Mouse (Mus musculus): ENCODE results near the gene Lurap1. TPM values are rescaled to one million over a fixed set of nuclear protein-coding genes. Genes with fewer than 3 reads are reported as not detected.
A peak's percentile ranks its signal among the peaks of the same experiment; 100 is the strongest.

Gene Lurap1
- polyA plus RNA-seq, 1 experiment from 2014 or later: 2.4 TPM

DNA sequence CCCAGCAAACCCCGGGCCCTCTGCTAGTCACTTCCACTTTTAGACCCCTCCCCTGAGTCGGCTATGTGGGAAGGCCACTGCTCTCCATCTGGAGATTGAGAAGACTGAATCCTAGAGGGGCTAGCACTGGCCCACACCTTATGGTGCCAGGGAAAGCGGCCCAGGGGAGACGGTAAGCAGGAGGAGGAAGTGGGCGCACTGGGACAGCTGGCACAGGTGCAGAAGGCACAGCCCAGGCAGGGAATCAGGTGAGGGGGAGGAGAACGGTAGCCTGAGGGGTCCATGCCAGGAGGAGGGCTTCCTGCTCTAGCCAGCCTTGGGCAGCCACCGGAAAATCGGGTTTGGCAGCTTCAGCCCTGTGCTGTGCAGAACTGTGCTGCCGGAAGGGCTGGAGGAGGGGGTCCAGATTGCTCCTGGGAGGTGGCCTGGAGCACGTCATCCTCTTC is 25.4 kb upstream of the Lurap1 start:
- DNase-seq (ENCODE audit: low spot score) (peak; percentile 63), ATAC-seq (ENCODE audit: insufficient number of reproducible peaks, low FRiP score, low TSS enrichment, low read depth) (peak; percentile 60; the same call in 1 of the 2 replicates)
- H3K4me2 ChIP-seq (ENCODE audit: low read depth, severe bottlenecking): peak overlapping the region; percentile 26; the same call in 1 of the 2 replicates
- H3K9me3 ChIP-seq (ENCODE audit: control insufficient read depth, low read length): no peaks in the 10 kb centered on the region
- H3K27me3 ChIP-seq (ENCODE audit: control insufficient read depth, insufficient read depth, low read length): no peaks in the 10 kb centered on the region
- H3K36me3 ChIP-seq (ENCODE audit: control insufficient read depth, insufficient read depth, low read length): no peaks in the 10 kb centered on the region
- 26% methylated on average over 10 of the region's 10 CpGs for WGBS
- no peak overlapping the region; the same call in 1 of the 2 replicates for H3K27ac ChIP-seq (replicated peaks; ENCODE audit: low read depth, low read length)
- H3K9ac ChIP-seq (ENCODE audit: low read length): 0 out of 2 replicates have a peak overlapping the region, but pooled peaks have one; percentile 4
- no peak overlapping the region for H3K4me3 ChIP-seq (ENCODE audit: low read depth, low read length)
- peaks cover 8% of the 10 kb centered on the region; the same call in 1 of the 2 replicates for H3K4me1 ChIP-seq (ENCODE audit: control insufficient read depth, insufficient read depth, low read length)

DNA sequence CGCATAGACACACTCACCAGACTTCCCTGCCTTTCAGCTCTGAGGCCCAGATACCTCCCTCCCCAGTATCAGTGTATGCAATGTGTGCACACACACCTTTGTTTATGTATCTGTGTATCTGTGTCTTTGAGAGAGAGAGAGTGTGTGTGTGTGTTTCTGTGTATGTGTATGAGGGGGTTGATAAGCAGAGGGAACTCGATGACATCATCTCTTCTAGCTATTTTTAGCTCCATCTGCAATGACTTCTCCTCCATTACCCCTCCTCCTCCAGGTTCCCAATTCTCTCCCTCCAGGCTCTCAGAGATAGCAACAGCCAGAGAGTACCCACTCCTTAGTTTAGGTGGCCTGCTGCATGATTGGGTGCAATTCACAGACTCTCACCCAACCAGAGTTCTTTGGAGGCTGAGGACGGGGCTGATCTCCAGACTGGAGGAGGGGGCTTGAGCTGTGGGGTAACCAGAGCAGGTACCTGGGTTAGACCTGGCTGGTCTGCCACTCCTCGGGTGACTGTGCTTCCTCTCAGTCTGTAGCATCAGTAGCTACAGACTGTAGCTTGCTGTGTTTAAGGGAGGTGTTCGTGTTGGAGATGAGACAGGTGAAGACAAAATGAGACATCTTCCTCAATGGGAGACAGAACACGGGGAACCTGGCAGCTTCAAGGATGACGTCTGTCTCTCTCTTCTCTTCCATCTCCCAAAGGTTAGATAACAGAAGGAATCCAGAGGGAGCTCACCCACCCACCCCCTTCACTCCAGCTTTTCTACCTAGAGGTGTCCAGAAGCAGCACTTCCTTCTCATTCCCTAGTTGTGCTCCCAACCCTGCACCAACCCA is 24.8 kb upstream of the Lurap1 start:
- Histone ChIP-seq H3K36me3 (ENCODE audit: control insufficient read depth, insufficient read depth, low read length) (no peaks in the 10 kb centered on the region), H3K4me3 (ENCODE audit: low read depth, low read length) (no peak overlapping the region), H3K4me1 (ENCODE audit: control insufficient read depth, insufficient read depth, low read length) (peaks cover 8% of the 10 kb centered on the region; the same call in 1 of the 2 replicates), H3K9ac (ENCODE audit: low read length) (no peak overlapping the region), H3K27me3 (ENCODE audit: control insufficient read depth, insufficient read depth, low read length) (no peaks in the 10 kb centered on the region), H3K4me2 (ENCODE audit: low read depth, severe bottlenecking) (no peak overlapping the region), H3K9me3 (ENCODE audit: control insufficient read depth, low read length) (no peaks in the 10 kb centered on the region), H3K27ac (replicated peaks; ENCODE audit: low read depth, low read length) (no peak overlapping the region)
- 68% methylated on average over 7 of the region's 7 CpGs for WGBS
- DNase-seq (ENCODE audit: low spot score): no peak
- ATAC-seq (ENCODE audit: insufficient number of reproducible peaks, low FRiP score, low TSS enrichment, low read depth): no peak

- no peak for ATAC-seq (ENCODE audit: insufficient number of reproducible peaks, low FRiP score, low TSS enrichment, low read depth)
- no peak overlapping the region for H3K4me2 ChIP-seq (ENCODE audit: low read depth, severe bottlenecking)
- no peak overlapping the region for H3K4me3 ChIP-seq (ENCODE audit: low read depth, low read length)
- DNase-seq (ENCODE audit: low spot score): no peak
- no peak overlapping the region for H3K9ac ChIP-seq (ENCODE audit: low read length)
- H3K27me3 ChIP-seq (ENCODE audit: control insufficient read depth, insufficient read depth, low read length): no peaks in the 10 kb centered on the region
- no peaks in the 10 kb centered on the region for H3K9me3 ChIP-seq (ENCODE audit: control insufficient read depth, low read length)
- H3K36me3 ChIP-seq (ENCODE audit: control insufficient read depth, insufficient read depth, low read length): no peaks in the 10 kb centered on the region
- peaks cover 8% of the 10 kb centered on the region; the same call in 1 of the 2 replicates for H3K4me1 ChIP-seq (ENCODE audit: control insufficient read depth, insufficient read depth, low read length)
- no peak overlapping the region for H3K27ac ChIP-seq (replicated peaks; ENCODE audit: low read depth, low read length)
These were observed 24.0 kb upstream of the Lurap1 start for GRCm38 (mm10) chr4:116175136-116175535.

GRCm38 (mm10) chr4:116174466-116175116 is 23.5 kb upstream of the Lurap1 start:
- ATAC-seq (ENCODE audit: insufficient number of reproducible peaks, low FRiP score, low TSS enrichment, low read depth) (no peak), DNase-seq (ENCODE audit: low spot score) (no peak)
- Histone ChIP-seq H3K4me1 (ENCODE audit: control insufficient read depth, insufficient read depth, low read length) (peaks cover 8% of the 10 kb centered on the region; the same call in 1 of the 2 replicates), H3K9ac (ENCODE audit: low read length) (no peak overlapping the region), H3K4me3 (ENCODE audit: low read depth, low read length) (no peak overlapping the region), H3K36me3 (ENCODE audit: control insufficient read depth, insufficient read depth, low read length) (no peaks in the 10 kb centered on the region), H3K4me2 (ENCODE audit: low read depth, severe bottlenecking) (no peak overlapping the region), H3K27me3 (ENCODE audit: control insufficient read depth, insufficient read depth, low read length) (no peaks in the 10 kb centered on the region), H3K9me3 (ENCODE audit: control insufficient read depth, low read length) (no peaks in the 10 kb centered on the region), H3K27ac (replicated peaks; ENCODE audit: low read depth, low read length) (no peak overlapping the region)
- 49% methylated on average over 6 of the region's 6 CpGs for WGBS

GRCm38 (mm10) chr4:116173752-116174151 is 22.6 kb upstream of the Lurap1 start:
- H3K4me3 ChIP-seq (ENCODE audit: low read depth, low read length): no peak overlapping the region
- no peaks in the 10 kb centered on the region for H3K27me3 ChIP-seq (ENCODE audit: control insufficient read depth, insufficient read depth, low read length)
- H3K9ac ChIP-seq (ENCODE audit: low read length): no peak overlapping the region
- DNase-seq (ENCODE audit: low spot score): no peak
- WGBS: 91% methylated on average over 4 of the region's 4 CpGs
- no peaks in the 10 kb centered on the region for H3K36me3 ChIP-seq (ENCODE audit: control insufficient read depth, insufficient read depth, low read length)
- no peak overlapping the region for H3K27ac ChIP-seq (replicated peaks; ENCODE audit: low read depth, low read length)
- no peaks in the 10 kb centered on the region for H3K9me3 ChIP-seq (ENCODE audit: control insufficient read depth, low read length)
- ATAC-seq (ENCODE audit: insufficient number of reproducible peaks, low FRiP score, low TSS enrichment, low read depth): no peak
- H3K4me1 ChIP-seq (ENCODE audit: control insufficient read depth, insufficient read depth, low read length): peaks cover 8% of the 10 kb centered on the region; the same call in 1 of the 2 replicates
- H3K4me2 ChIP-seq (ENCODE audit: low read depth, severe bottlenecking): no peak overlapping the region

DNA sequence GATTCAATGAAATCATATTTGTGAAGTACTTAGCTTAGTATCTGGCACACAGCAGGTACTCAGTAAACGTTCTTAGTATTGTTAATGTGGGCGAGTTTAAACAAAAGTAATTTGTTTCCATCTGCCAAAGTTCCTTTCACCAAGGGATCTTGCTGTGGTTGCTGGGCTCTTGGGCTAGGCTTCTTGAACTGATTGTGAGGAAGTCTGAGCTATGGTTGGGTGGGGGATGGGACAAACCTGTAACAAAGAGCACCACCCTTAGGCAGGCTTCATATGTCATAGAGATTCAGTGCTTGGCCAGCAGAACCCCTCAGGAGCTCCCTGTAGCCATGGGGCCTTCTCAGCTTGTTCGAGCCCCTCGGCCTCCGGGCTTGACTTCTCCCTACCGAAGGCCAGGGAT is 21.9 kb upstream of the Lurap1 start, which contains the start of the genes 1700042G07Rik and Gm49337:
Gene 1700042G07Rik (plus strand): TSS at position 301 of the 400 bp plus-strand sequence.
Gene Gm49337 (plus strand): TSS at position 313 of the 400 bp plus-strand sequence.
- no peaks in the 10 kb centered on the region for H3K36me3 ChIP-seq (ENCODE audit: control insufficient read depth, insufficient read depth, low read length)
- no peaks in the 10 kb centered on the region for H3K9me3 ChIP-seq (ENCODE audit: control insufficient read depth, low read length)
- no peak within 1 kb of the TSS for H3K27ac ChIP-seq (replicated peaks; ENCODE audit: low read depth, low read length)
- WGBS: 94% methylated on average over 6 of the region's 6 CpGs
- ATAC-seq (ENCODE audit: insufficient number of reproducible peaks, low FRiP score, low TSS enrichment, low read depth) (no peak), DNase-seq (ENCODE audit: low spot score) (no peak)
- H3K4me2 ChIP-seq (ENCODE audit: low read depth, severe bottlenecking): no peak within 1 kb of the TSS
- H3K27me3 ChIP-seq (ENCODE audit: control insufficient read depth, insufficient read depth, low read length): no peaks in the 10 kb centered on the region
- no peak within 1 kb of the TSS for H3K4me3 ChIP-seq (ENCODE audit: low read depth, low read length)
- H3K4me1 ChIP-seq (ENCODE audit: control insufficient read depth, insufficient read depth, low read length): peaks cover 8% of the 10 kb centered on the region; the same call in 1 of the 2 replicates
- H3K9ac ChIP-seq (ENCODE audit: low read length): no peak within 1 kb of the TSS

GRCm38 (mm10) chr4:116169353-116169672 is 18.2 kb upstream of the Lurap1 start:
- no peak overlapping the region for H3K27ac ChIP-seq (replicated peaks; ENCODE audit: low read depth, low read length)
- WGBS: 78% methylated on average over 3 of the region's 3 CpGs
- no peak for DNase-seq (ENCODE audit: low spot score)

GRCm38 (mm10) chr4:116168617-116169352 is 17.6 kb upstream of the Lurap1 start:
- Histone ChIP-seq H3K9ac (ENCODE audit: low read length) (no peak overlapping the region), H3K4me2 (ENCODE audit: low read depth, severe bottlenecking) (no peak overlapping the region), H3K27ac (replicated peaks; ENCODE audit: low read depth, low read length) (no peak overlapping the region), H3K27me3 (ENCODE audit: control insufficient read depth, insufficient read depth, low read length) (no peaks in the 10 kb centered on the region), H3K9me3 (ENCODE audit: control insufficient read depth, low read length) (no peaks in the 10 kb centered on the region), H3K36me3 (ENCODE audit: control insufficient read depth, insufficient read depth, low read length) (no peaks in the 10 kb centered on the region), H3K4me3 (ENCODE audit: low read depth, low read length) (no peak overlapping the region), H3K4me1 (ENCODE audit: control insufficient read depth, insufficient read depth, low read length) (peaks cover 12% of the 10 kb centered on the region)
- WGBS: 87% methylated on average over 7 of the region's 8 CpGs
- ATAC-seq (ENCODE audit: insufficient number of reproducible peaks, low FRiP score, low TSS enrichment, low read depth) (no peak), DNase-seq (ENCODE audit: low spot score) (peak; percentile 80)

More at GRCm38 (mm10) chr4:116169353-116169672, 18.2 kb upstream of the Lurap1 start:
- H3K4me3 ChIP-seq (ENCODE audit: low read depth, low read length): no peak overlapping the region
- H3K4me1 ChIP-seq (ENCODE audit: control insufficient read depth, insufficient read depth, low read length): peaks cover 12% of the 10 kb centered on the region
- H3K27me3 ChIP-seq (ENCODE audit: control insufficient read depth, insufficient read depth, low read length): no peaks in the 10 kb centered on the region
- H3K9ac ChIP-seq (ENCODE audit: low read length): no peak overlapping the region
- no peaks in the 10 kb centered on the region for H3K36me3 ChIP-seq (ENCODE audit: control insufficient read depth, insufficient read depth, low read length)
- H3K4me2 ChIP-seq (ENCODE audit: low read depth, severe bottlenecking): no peak overlapping the region
- no peaks in the 10 kb centered on the region for H3K9me3 ChIP-seq (ENCODE audit: control insufficient read depth, low read length)
- ATAC-seq (ENCODE audit: insufficient number of reproducible peaks, low FRiP score, low TSS enrichment, low read depth): no peak

Data from limb, embryonic 11.5 days (tissue).